Mouse (Mus musculus): Measurements from ENCODE around the gene Cdkn2aipnl. TPM values are rescaled to one million over a fixed set of nuclear protein-coding genes. Genes with fewer than 3 reads are reported as not detected.

Cdkn2aipnl gene
- polyA plus RNA-seq, 1 experiment from 2014 or later = 128 TPM

- no peak overlapping the region for H3K27ac ChIP-seq (replicated peaks)
- H3K36me3 ChIP-seq (replicated peaks) = no peaks in the 10 kb centered on the region
- H3K9me3 ChIP-seq = no peaks in the 10 kb centered on the region
- H3K4me3 ChIP-seq = no peak overlapping the region
- no peak for DNase-seq (ENCODE audit: low spot score)
- 0 out of 2 replicates have a peak, but pooled peaks cover 8% of the 10 kb centered on the region for H3K27me3 ChIP-seq (replicated peaks; ENCODE audit: low read depth, poor library complexity, severe bottlenecking)
- 92% methylated on average over 9 of the region's 9 CpGs for WGBS
- H3K4me1 ChIP-seq = peaks cover 11% of the 10 kb centered on the region
Measured at GRCm38 (mm10) chr11:51949919-51950318, 17.5 kb upstream of the Cdkn2aipnl start.

DNA sequence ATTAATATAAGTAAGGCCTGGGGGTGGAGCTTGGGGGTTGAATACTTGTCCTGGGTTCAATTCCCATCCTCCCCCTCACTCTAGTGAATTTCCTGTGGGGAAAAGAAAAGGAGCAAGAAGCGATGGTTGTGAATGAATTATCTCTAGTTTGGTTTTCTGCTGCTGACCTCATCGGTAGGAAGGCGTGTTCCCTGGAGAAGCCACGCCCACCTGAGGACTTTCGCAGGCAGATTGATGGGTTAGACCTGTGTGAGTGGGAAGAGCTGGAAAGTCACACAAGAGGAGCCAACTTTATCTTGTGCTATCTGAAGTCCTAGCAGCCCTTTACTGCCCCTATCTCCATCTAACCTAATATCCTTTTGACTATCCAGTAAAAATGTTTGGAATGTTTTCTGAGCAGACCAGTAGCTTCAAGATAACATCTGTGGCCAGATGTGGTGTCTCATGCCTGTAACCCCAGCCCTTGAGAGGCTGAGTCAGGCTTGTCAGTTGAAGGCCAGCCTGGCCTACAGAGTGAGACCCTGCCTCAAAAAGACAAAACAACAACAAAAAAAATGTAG is 15.5 kb upstream of the Cdkn2aipnl start:
- Histone ChIP-seq H3K36me3 (replicated peaks) (no peaks in the 10 kb centered on the region), H3K4me1 (no peaks in the 10 kb centered on the region), H3K9me3 (no peaks in the 10 kb centered on the region), H3K27me3 (replicated peaks; ENCODE audit: low read depth, poor library complexity, severe bottlenecking) (no peaks in the 10 kb centered on the region), H3K4me3 (no peak overlapping the region), H3K27ac (replicated peaks) (no peak overlapping the region)
- DNase-seq (ENCODE audit: low spot score) = no peak
- 69% methylated on average over 5 of the region's 5 CpGs for WGBS

GRCm38 (mm10) chr11:51956112-51956511 is 11.3 kb upstream of the Cdkn2aipnl start:
- no peaks in the 10 kb centered on the region for H3K27me3 ChIP-seq (replicated peaks; ENCODE audit: low read depth, poor library complexity, severe bottlenecking)
- H3K9me3 ChIP-seq = no peaks in the 10 kb centered on the region
- no peak overlapping the region for H3K4me3 ChIP-seq
- no peaks in the 10 kb centered on the region for H3K4me1 ChIP-seq
- H3K27ac ChIP-seq (replicated peaks) = no peak overlapping the region
- no peaks in the 10 kb centered on the region for H3K36me3 ChIP-seq (replicated peaks)
- 71% methylated on average over 9 of the region's 9 CpGs for WGBS
- no peak for DNase-seq (ENCODE audit: low spot score)

DNA sequence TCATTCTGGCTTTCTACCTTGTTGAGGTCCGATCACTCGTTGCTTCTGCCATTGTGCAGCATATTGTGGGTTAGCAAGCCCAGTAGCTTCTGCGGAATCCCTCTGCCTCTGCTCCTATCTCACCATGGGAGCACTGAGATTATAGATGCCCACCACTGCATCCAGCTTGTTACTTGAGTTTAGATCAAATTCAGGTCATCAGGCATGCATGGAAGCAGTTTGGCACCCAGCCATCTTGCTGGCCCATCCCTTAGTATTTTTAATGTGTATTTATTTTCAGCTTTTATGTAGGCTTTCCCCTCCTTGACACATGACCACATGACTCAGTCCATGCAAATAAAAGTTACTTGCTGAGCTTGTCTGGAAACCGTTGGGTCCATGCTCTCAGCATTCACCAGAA is 9.7 kb upstream of the Cdkn2aipnl start:
- no peaks in the 10 kb centered on the region for H3K4me1 ChIP-seq
- no peak for DNase-seq (ENCODE audit: low spot score)
- no peaks in the 10 kb centered on the region for H3K27me3 ChIP-seq (replicated peaks; ENCODE audit: low read depth, poor library complexity, severe bottlenecking)
- no peak overlapping the region for H3K4me3 ChIP-seq
- WGBS = 89% methylated on average over 4 of the region's 4 CpGs
- no peaks in the 10 kb centered on the region for H3K36me3 ChIP-seq (replicated peaks)
- H3K9me3 ChIP-seq = no peaks in the 10 kb centered on the region
- no peak overlapping the region for H3K27ac ChIP-seq (replicated peaks)

- no peak for DNase-seq (ENCODE audit: low spot score)
- no peaks in the 10 kb centered on the region for H3K9me3 ChIP-seq
- 81% methylated on average over 5 of the region's 5 CpGs for WGBS
- no peaks in the 10 kb centered on the region for H3K36me3 ChIP-seq (replicated peaks)
- no peaks in the 10 kb centered on the region for H3K27me3 ChIP-seq (replicated peaks; ENCODE audit: low read depth, poor library complexity, severe bottlenecking)
- no peaks in the 10 kb centered on the region for H3K4me1 ChIP-seq
- H3K27ac ChIP-seq (replicated peaks) = no peak overlapping the region
- H3K4me3 ChIP-seq = no peak overlapping the region
Measured at GRCm38 (mm10) chr11:51959511-51959910, 8.0 kb upstream of the Cdkn2aipnl start.

- no peaks in the 10 kb centered on the region for H3K4me1 ChIP-seq
- WGBS = 85% methylated on average over 4 of the region's 4 CpGs
- no peak overlapping the region for H3K27ac ChIP-seq (replicated peaks)
- H3K36me3 ChIP-seq (replicated peaks) = no peaks in the 10 kb centered on the region
- DNase-seq (ENCODE audit: low spot score) = no peak
- H3K9me3 ChIP-seq = no peaks in the 10 kb centered on the region
- no peaks in the 10 kb centered on the region for H3K27me3 ChIP-seq (replicated peaks; ENCODE audit: low read depth, poor library complexity, severe bottlenecking)
- H3K4me3 ChIP-seq = no peak overlapping the region
Measured at GRCm38 (mm10) chr11:51960061-51960460, 7.4 kb upstream of the Cdkn2aipnl start.

DNA sequence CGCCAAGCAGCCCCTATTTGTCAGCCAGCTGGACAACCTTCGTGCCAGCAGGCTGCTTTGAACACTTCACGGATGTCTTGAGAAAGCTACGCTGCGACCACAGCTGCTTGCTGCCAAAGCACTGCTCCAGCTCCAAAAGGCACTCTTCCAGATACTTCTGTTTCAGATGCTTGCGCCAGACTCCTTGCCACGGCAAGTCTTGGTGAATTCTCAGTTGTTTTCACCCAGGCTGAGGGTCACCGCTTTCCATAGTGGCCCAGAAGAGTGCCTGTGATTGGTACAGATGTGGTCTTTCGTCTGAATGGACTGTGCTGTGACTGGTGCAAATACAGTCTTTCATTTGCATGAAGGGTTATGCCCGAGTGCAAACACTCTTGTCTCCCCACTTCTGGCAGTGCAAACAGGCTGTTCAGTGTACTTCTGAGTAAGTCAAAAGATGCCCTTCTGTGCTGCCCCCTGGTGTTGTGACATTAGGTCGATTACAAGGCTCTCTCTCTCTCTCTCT is 6.4 kb upstream of the Cdkn2aipnl start:
- Histone ChIP-seq H3K27me3 (replicated peaks; ENCODE audit: low read depth, poor library complexity, severe bottlenecking) (no peaks in the 10 kb centered on the region), H3K36me3 (replicated peaks) (no peaks in the 10 kb centered on the region), H3K4me1 (no peaks in the 10 kb centered on the region), H3K9me3 (no peaks in the 10 kb centered on the region), H3K4me3 (no peak overlapping the region), H3K27ac (replicated peaks) (no peak overlapping the region)
- 73% methylated on average over 11 of the region's 11 CpGs for WGBS
- no peak for DNase-seq (ENCODE audit: low spot score)

GRCm38 (mm10) chr11:51961761-51962160 is 5.7 kb upstream of the Cdkn2aipnl start:
- no peak for DNase-seq (ENCODE audit: low spot score)
- 87% methylated on average over 8 of the region's 8 CpGs for WGBS

GRCm38 (mm10) chr11:51962277-51962676 is 5.2 kb upstream of the Cdkn2aipnl start:
- Histone ChIP-seq H3K4me3 (no peak overlapping the region), H3K36me3 (replicated peaks) (no peaks in the 10 kb centered on the region), H3K9me3 (no peaks in the 10 kb centered on the region), H3K4me1 (peaks cover 3% of the 10 kb centered on the region; the same call in 1 of the 2 replicates), H3K27me3 (replicated peaks; ENCODE audit: low read depth, poor library complexity, severe bottlenecking) (no peaks in the 10 kb centered on the region), H3K27ac (replicated peaks) (no peak overlapping the region)
- no peak for DNase-seq (ENCODE audit: low spot score)
- 90% methylated on average over 7 of the region's 7 CpGs for WGBS

More at GRCm38 (mm10) chr11:51961761-51962160, 5.7 kb upstream of the Cdkn2aipnl start:
- H3K27me3 ChIP-seq (replicated peaks; ENCODE audit: low read depth, poor library complexity, severe bottlenecking) = no peaks in the 10 kb centered on the region
- H3K4me1 ChIP-seq = no peaks in the 10 kb centered on the region
- no peak overlapping the region for H3K4me3 ChIP-seq
- no peak overlapping the region for H3K27ac ChIP-seq (replicated peaks)
- no peaks in the 10 kb centered on the region for H3K36me3 ChIP-seq (replicated peaks)
- H3K9me3 ChIP-seq = no peaks in the 10 kb centered on the region

- H3K27me3 ChIP-seq (replicated peaks; ENCODE audit: low read depth, poor library complexity, severe bottlenecking) = no peaks in the 10 kb centered on the region
- 82% methylated on average over 5 of the region's 5 CpGs for WGBS
Measured at GRCm38 (mm10) chr11:51966651-51967050, 810 bp upstream of the Cdkn2aipnl start.

DNA sequence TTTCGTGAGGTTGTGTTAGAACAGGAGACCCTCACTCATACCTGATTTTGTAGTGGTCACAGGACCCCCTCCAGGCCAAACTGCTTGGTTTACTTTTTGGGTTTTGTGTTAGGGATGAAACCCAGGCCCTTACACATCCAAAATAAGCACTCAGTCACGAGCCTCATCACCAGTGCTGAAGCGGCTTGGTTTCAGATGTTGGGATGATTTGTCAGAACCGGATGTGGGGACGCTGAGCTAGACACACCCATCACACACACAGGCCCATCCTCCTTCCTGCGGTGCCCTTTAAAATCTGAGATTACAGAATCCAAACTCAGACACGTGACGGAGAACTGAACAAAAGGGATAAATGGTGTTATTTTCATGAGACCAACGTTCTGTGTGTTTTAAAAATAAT is 1.4 kb downstream of the Cdkn2aipnl start:
- no peak overlapping the region; the same call in 1 of the 2 replicates for H3K4me3 ChIP-seq
- WGBS = 94% methylated on average over 9 of the region's 9 CpGs
- H3K27me3 ChIP-seq (replicated peaks; ENCODE audit: low read depth, poor library complexity, severe bottlenecking) = no peaks in the 10 kb centered on the region
- H3K9me3 ChIP-seq = no peaks in the 10 kb centered on the region
- no peak overlapping the region for H3K27ac ChIP-seq (replicated peaks)
- H3K36me3 ChIP-seq (replicated peaks) = peaks cover 50% of the 10 kb centered on the region
- DNase-seq (ENCODE audit: low spot score) = no peak
- H3K4me1 ChIP-seq = peaks cover 19% of the 10 kb centered on the region

More at GRCm38 (mm10) chr11:51966651-51967050, 810 bp upstream of the Cdkn2aipnl start:
- no peak for DNase-seq (ENCODE audit: low spot score)
- H3K9me3 ChIP-seq = no peaks in the 10 kb centered on the region
- H3K36me3 ChIP-seq (replicated peaks) = peaks cover 28% of the 10 kb centered on the region
- H3K27ac ChIP-seq (replicated peaks) = no peak overlapping the region
- no peak overlapping the region for H3K4me3 ChIP-seq
- peaks cover 19% of the 10 kb centered on the region for H3K4me1 ChIP-seq

GRCm38 (mm10) chr11:51969511-51969910 is 2.0 kb downstream of the Cdkn2aipnl start:
- H3K4me3 ChIP-seq = no peak overlapping the region
- no peak overlapping the region for H3K27ac ChIP-seq (replicated peaks)
- H3K9me3 ChIP-seq = no peaks in the 10 kb centered on the region
- 84% methylated on average over 2 of the region's 2 CpGs for WGBS
- DNase-seq (ENCODE audit: low spot score) = no peak
- peaks cover 56% of the 10 kb centered on the region for H3K36me3 ChIP-seq (replicated peaks)
- H3K4me1 ChIP-seq = peaks cover 19% of the 10 kb centered on the region
- H3K27me3 ChIP-seq (replicated peaks; ENCODE audit: low read depth, poor library complexity, severe bottlenecking) = no peaks in the 10 kb centered on the region

GRCm38 (mm10) chr11:51971644-51972043 is 4.2 kb downstream of the Cdkn2aipnl start:
- no peak for DNase-seq (ENCODE audit: low spot score)
- peaks cover 19% of the 10 kb centered on the region for H3K4me1 ChIP-seq
- no peaks in the 10 kb centered on the region for H3K9me3 ChIP-seq
- 96% methylated on average over 6 of the region's 6 CpGs for WGBS
- H3K27me3 ChIP-seq (replicated peaks; ENCODE audit: low read depth, poor library complexity, severe bottlenecking) = no peaks in the 10 kb centered on the region
- no peak overlapping the region for H3K27ac ChIP-seq (replicated peaks)
- peaks cover 75% of the 10 kb centered on the region for H3K36me3 ChIP-seq (replicated peaks)
- H3K4me3 ChIP-seq = no peak overlapping the region
